Mouse (Mus musculus): ENCODE measurements around the gene Mrps15. TPM values are rescaled to one million over a fixed set of nuclear protein-coding genes. Genes with fewer than 3 reads are reported as not detected.

The Mrps15 gene
- polyA plus RNA-seq, 1 experiment: 69.5 TPM

DNA sequence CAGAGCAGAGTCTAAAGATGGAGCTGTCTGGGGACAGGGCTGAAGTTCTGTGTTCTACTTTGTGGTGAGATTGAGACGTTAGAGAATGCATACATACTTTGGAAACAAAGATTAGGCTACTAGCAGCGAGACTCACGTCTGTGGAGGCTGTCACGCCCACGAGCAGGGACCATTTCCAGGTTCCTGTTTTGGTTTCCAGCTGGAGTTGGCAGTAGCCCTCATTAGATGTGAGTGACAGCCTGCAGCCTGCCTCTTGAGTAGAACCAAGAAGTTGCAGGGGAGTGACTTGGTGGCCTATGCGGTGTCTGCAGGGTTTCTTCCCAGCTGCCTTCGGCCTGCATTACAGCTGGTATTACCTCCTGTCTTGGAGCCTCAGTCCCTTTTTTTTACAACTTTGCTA, 4.9 kb downstream of the Mrps15 start:
- H3K27me3 ChIP-seq (ENCODE audit: control insufficient read depth, insufficient read depth, low read length, poor library complexity, severe bottlenecking): no peaks in the 10 kb centered on the region
- no peak overlapping the region for H3K27ac ChIP-seq (ENCODE audit: insufficient read depth, low read length)
- peaks cover 3% of the 10 kb centered on the region for H3K4me1 ChIP-seq (ENCODE audit: control insufficient read depth, insufficient read depth, low read length)
- TF ChIP-seq EP300 (IDR thresholded peaks at IDR 0.05; ENCODE audit: insufficient read depth, low read depth, low read length) (no peak), CTCF (IDR thresholded peaks at IDR 0.05; ENCODE audit: low read depth, low read length) (no peak), POLR2A (IDR thresholded peaks at IDR 0.05; ENCODE audit: insufficient read depth, low read length) (no peak)
- no peak overlapping the region for H3K9ac ChIP-seq (ENCODE audit: low read depth, poor library complexity, severe bottlenecking)
- H3K4me3 ChIP-seq (ENCODE audit: low read depth, low read length): no peak overlapping the region
- H3K9me3 ChIP-seq (replicated peaks; ENCODE audit: control insufficient read depth, insufficient read depth, low read length, poor library complexity, severe bottlenecking): no peaks in the 10 kb centered on the region
- peaks cover 20% of the 10 kb centered on the region for H3K36me3 ChIP-seq (ENCODE audit: control insufficient read depth, insufficient read depth, low read length, poor library complexity, severe bottlenecking)

DNA sequence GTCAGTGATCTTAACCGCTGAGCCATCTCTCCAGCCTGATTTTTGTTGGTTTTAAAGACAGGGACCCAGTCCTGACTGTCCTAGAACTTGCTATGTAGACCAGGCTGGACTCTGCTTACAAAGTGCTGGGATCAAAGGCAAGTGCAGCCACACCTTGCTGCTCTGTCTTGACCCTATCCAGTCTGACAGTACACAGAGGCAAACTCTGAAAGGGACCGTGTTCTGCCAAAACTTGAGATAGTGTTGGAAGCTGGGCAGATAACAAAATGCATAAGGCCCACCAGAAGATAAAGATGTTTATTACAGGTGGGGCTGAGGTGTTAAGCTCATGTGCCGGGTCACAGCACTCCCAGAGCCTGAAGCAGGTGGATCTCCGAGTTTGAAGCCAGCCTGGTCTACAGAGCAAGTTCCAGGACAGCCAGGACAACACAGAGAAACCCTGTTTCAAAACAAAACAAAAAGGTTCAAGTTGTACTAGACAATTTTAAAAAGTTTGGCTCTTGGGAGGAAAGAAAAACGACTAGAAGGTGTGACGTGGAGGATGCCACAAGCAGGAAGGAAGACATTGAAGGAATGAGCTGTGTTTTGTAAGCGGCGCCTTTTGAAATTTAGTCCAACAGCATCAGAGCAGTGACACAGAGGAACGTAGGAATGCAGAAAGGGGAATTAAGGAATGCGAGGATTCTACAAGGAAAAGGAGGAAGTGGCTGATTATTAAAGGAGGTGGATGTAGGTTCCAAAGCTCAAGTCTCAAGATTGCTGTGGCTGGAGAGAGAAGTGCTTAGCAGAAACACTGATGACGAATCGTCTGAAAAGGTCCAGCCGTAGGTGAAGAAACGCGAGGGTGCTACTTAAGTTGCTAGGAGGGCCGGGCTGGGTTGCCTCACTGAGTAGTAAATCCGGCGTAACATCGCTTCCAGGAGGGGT, 10.7 kb downstream of the Mrps15 start:
- peaks cover 3% of the 10 kb centered on the region for H3K4me1 ChIP-seq (ENCODE audit: control insufficient read depth, insufficient read depth, low read length)
- no peaks in the 10 kb centered on the region for H3K9me3 ChIP-seq (replicated peaks; ENCODE audit: control insufficient read depth, insufficient read depth, low read length, poor library complexity, severe bottlenecking)
- H3K36me3 ChIP-seq (ENCODE audit: control insufficient read depth, insufficient read depth, low read length, poor library complexity, severe bottlenecking): peaks cover 10% of the 10 kb centered on the region
- H3K9ac ChIP-seq (ENCODE audit: low read depth, poor library complexity, severe bottlenecking): peak overlapping the region; percentile 53
- no peak overlapping the region for H3K27ac ChIP-seq (ENCODE audit: insufficient read depth, low read length)
- TF ChIP-seq EP300 (IDR thresholded peaks at IDR 0.05; ENCODE audit: insufficient read depth, low read depth, low read length) (no peak), CTCF (IDR thresholded peaks at IDR 0.05; ENCODE audit: low read depth, low read length) (no peak), POLR2A (IDR thresholded peaks at IDR 0.05; ENCODE audit: insufficient read depth, low read length) (no peak)
- no peaks in the 10 kb centered on the region for H3K27me3 ChIP-seq (ENCODE audit: control insufficient read depth, insufficient read depth, low read length, poor library complexity, severe bottlenecking)
- peak overlapping the region; percentile 75 for H3K4me3 ChIP-seq (ENCODE audit: low read depth, low read length)

DNA sequence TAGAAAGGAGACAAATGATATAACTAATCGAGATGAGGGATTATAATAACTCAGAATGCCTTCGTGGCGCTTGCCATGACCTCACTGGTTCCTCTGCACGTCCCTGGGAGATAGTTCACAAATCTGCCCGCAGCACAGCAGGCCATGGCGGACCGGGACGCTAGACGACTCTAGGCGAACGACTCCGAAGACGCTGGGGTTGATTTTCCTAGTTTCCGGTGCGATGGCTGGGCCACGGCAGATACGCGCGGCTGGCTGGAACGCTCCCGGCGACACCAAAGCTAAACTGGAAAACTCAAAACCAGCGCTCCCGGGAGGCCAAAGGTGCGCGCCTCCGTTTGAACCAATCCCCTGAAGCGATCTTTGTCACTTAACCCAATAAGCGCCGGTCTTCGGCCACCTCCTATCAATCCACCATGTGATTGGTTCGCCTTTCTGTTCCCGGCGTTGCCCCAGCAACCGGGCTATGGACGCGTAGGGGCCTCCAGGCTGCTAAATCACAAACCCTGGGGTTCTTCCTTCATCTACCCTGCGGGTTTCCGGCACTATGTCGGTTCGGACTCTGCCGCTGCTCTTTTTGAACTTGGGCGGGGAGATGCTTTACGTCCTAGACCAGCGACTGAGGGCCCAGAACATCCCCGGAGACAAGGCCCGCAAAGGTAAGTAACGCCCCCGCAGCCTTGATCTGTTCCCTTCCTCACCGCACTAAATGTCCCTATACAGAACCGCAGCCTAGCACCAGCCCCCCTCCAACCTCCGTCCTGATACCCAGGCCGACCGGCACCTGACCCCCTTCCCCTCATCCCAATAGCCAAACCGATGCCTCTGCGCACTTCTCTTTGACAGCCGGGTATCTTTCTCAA, 11.6 kb downstream of the Mrps15 start, which contains the start of gene Oscp1:
Gene Oscp1, plus strand, starts transcription at position 432 of the 863 bp plus-strand sequence.
- Histone ChIP-seq H3K36me3 (ENCODE audit: control insufficient read depth, insufficient read depth, low read length, poor library complexity, severe bottlenecking) (peaks cover 10% of the 10 kb centered on the region), H3K4me1 (ENCODE audit: control insufficient read depth, insufficient read depth, low read length) (no peaks in the 10 kb centered on the region), H3K4me3 (ENCODE audit: low read depth, low read length) (peak within 1 kb of the TSS; percentile 91), H3K9me3 (replicated peaks; ENCODE audit: control insufficient read depth, insufficient read depth, low read length, poor library complexity, severe bottlenecking) (no peaks in the 10 kb centered on the region), H3K27me3 (ENCODE audit: control insufficient read depth, insufficient read depth, low read length, poor library complexity, severe bottlenecking) (no peaks in the 10 kb centered on the region), H3K27ac (ENCODE audit: insufficient read depth, low read length) (no peak within 1 kb of the TSS), H3K9ac (ENCODE audit: low read depth, poor library complexity, severe bottlenecking) (peak within 1 kb of the TSS; percentile 53)
- TF ChIP-seq EP300 (IDR thresholded peaks at IDR 0.05; ENCODE audit: insufficient read depth, low read depth, low read length) (no peak), POLR2A (IDR thresholded peaks at IDR 0.05; ENCODE audit: insufficient read depth, low read length) (no peak), CTCF (IDR thresholded peaks at IDR 0.05; ENCODE audit: low read depth, low read length) (no peak)

DNA sequence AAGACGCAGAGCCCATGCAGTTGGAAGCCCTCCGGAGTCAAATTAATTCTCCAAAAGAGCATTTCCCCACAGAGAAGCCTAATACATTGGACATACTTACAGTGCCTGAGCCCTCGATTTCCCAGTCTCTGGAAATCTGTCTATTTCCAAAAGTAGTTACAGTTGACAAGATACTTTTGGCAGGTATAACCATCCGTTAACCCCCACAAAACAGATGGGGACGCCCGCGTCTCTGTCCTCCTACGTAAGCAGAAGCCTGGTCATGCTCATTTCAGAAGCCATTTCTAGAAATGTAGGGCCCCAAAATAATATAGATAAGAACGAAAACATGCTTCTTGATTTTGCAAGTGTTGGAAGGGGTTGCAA, 12.3 kb downstream of the Mrps15 start:
- Histone ChIP-seq H3K36me3 (ENCODE audit: control insufficient read depth, insufficient read depth, low read length, poor library complexity, severe bottlenecking) (peaks cover 10% of the 10 kb centered on the region), H3K4me1 (ENCODE audit: control insufficient read depth, insufficient read depth, low read length) (no peaks in the 10 kb centered on the region), H3K27me3 (ENCODE audit: control insufficient read depth, insufficient read depth, low read length, poor library complexity, severe bottlenecking) (no peaks in the 10 kb centered on the region), H3K9ac (ENCODE audit: low read depth, poor library complexity, severe bottlenecking) (peak overlapping the region; percentile 53), H3K27ac (ENCODE audit: insufficient read depth, low read length) (no peak overlapping the region), H3K9me3 (replicated peaks; ENCODE audit: control insufficient read depth, insufficient read depth, low read length, poor library complexity, severe bottlenecking) (no peaks in the 10 kb centered on the region), H3K4me3 (ENCODE audit: low read depth, low read length) (peak overlapping the region; percentile 91)
- no peak for TF ChIP-seq POLR2A (IDR thresholded peaks at IDR 0.05; ENCODE audit: insufficient read depth, low read length)
- no peak for TF ChIP-seq EP300 (IDR thresholded peaks at IDR 0.05; ENCODE audit: insufficient read depth, low read depth, low read length)
- TF ChIP-seq CTCF (IDR thresholded peaks at IDR 0.05; ENCODE audit: low read depth, low read length): no peak

DNA sequence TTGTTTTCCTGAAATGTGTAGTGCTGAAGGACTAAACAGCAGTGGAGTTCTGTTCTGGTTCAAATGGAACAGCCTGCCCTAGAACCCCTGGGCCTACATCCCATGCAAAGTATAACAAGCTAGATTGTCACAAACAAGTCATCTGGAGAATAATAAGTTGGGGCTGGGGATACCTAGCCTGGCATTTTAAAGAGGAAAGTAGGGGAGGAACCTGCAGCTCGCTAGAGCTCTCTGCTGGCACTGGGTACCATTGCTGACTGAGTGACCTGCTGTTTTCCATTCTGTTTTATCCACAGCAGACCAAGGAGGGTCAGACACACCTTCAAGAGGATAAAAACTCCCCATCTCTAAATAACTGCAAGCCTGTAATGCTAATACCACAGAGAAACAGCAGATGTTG, 16.1 kb downstream of the Mrps15 start:
- Histone ChIP-seq H3K4me3 (ENCODE audit: low read depth, low read length) (no peak overlapping the region), H3K4me1 (ENCODE audit: control insufficient read depth, insufficient read depth, low read length) (no peaks in the 10 kb centered on the region), H3K27me3 (ENCODE audit: control insufficient read depth, insufficient read depth, low read length, poor library complexity, severe bottlenecking) (no peaks in the 10 kb centered on the region), H3K9ac (ENCODE audit: low read depth, poor library complexity, severe bottlenecking) (no peak overlapping the region), H3K27ac (ENCODE audit: insufficient read depth, low read length) (no peak overlapping the region), H3K9me3 (replicated peaks; ENCODE audit: control insufficient read depth, insufficient read depth, low read length, poor library complexity, severe bottlenecking) (no peaks in the 10 kb centered on the region), H3K36me3 (ENCODE audit: control insufficient read depth, insufficient read depth, low read length, poor library complexity, severe bottlenecking) (no peaks in the 10 kb centered on the region)
- TF ChIP-seq EP300 (IDR thresholded peaks at IDR 0.05; ENCODE audit: insufficient read depth, low read depth, low read length) (no peak), CTCF (IDR thresholded peaks at IDR 0.05; ENCODE audit: low read depth, low read length) (no peak), POLR2A (IDR thresholded peaks at IDR 0.05; ENCODE audit: insufficient read depth, low read length) (no peak)

Data from ES-Bruce4 (cell line).